Mouse (Mus musculus) MEL (cell line): ENCODE data around the gene Cdh10. TPM values are rescaled to one million over a fixed set of nuclear protein-coding genes. Genes with fewer than 3 reads are reported as not detected.

Source experiments
- DNase-seq: peaks from one replicate; pipeline ENCODE4 v3.0.0; 2011; ENCODE audit warnings: low read depth, low spot score
- H3K27ac ChIP-seq: 2 replicates; pipeline ENCODE4 v1.5.1; 2012; ENCODE audit warnings: low read depth, mild to moderate bottlenecking, control low read depth, low read length, moderate library complexity; ENCODE audit not compliant: control insufficient read depth
- H3K27me3 ChIP-seq, 2 experiments: fragments of 150-350 bp in 1 of 2; sonication (generic) in 1 of 2; 2 replicates each; pipeline ENCODE4 v1.6.1; 2012; ENCODE audit warnings: low read length in 2 of 2, mild to moderate bottlenecking in 2 of 2, improper control_type of control experiment in 1 of 2, moderate library complexity in 1 of 2; ENCODE audit not compliant: insufficient read depth in 2 of 2, control insufficient read depth in 1 of 2
- H3K36me3 ChIP-seq, 2 experiments: 2 replicates each; pipeline ENCODE4 v1.6.1; 2012 to 2014; ENCODE audit warnings: low read length in 2 of 2, improper control_type of control experiment in 1 of 2, inconsistent platforms in 1 of 2, mild to moderate bottlenecking in 1 of 2; ENCODE audit not compliant: insufficient read depth in 2 of 2, control insufficient read depth in 1 of 2
- H3K4me1 ChIP-seq, 2 experiments: fragments of 150-350 bp in 1 of 2; sonication (generic) in 1 of 2; 2 replicates each; pipeline ENCODE4 v1.6.1; 2012; ENCODE audit warnings: low read length in 2 of 2, improper control_type of control experiment in 1 of 2, mild to moderate bottlenecking in 1 of 2; ENCODE audit not compliant: insufficient read depth in 2 of 2, control insufficient read depth in 1 of 2
- H3K4me3 ChIP-seq, 2 experiments: fragments of 150-350 bp in 1 of 2; sonication (generic) in 1 of 2; 2 replicates each; pipeline ENCODE4 v1.5.1; 2012; ENCODE audit warnings: low read depth in 2 of 2, low read length in 2 of 2, mild to moderate bottlenecking in 2 of 2, moderate library complexity in 2 of 2, control low read depth in 1 of 2, improper control_type of control experiment in 1 of 2; ENCODE audit not compliant: control insufficient read depth in 1 of 2, insufficient read depth in 1 of 2
- H3K79me2 ChIP-seq: 2 replicates; pipeline ENCODE4 v1.6.1; 2012; ENCODE audit warnings: mild to moderate bottlenecking, low read length, moderate library complexity; ENCODE audit not compliant: control insufficient read depth, poor library complexity, insufficient read depth
- H3K9ac ChIP-seq: 2 replicates; pipeline ENCODE4 v1.6.1; 2012; ENCODE audit warnings: low read depth, mild to moderate bottlenecking, control low read depth, low read length, moderate library complexity; ENCODE audit not compliant: control insufficient read depth, poor library complexity, severe bottlenecking
- H3K9me3 ChIP-seq: fragments of 150-350 bp; sonication (generic); replicated peaks from 2 replicates; pipeline ENCODE4 v1.6.1; 2012; ENCODE audit warnings: mild to moderate bottlenecking, low read length, improper control_type of control experiment, moderate library complexity; ENCODE audit not compliant: insufficient read depth
- CHD1 ChIP-seq: IDR thresholded peaks from 2 replicates; pipeline ENCODE4 v1.6.1; 2012; ENCODE audit warnings: low read depth, mild to moderate bottlenecking, inconsistent platforms, low read length, improper control_type of control experiment
- CTCF ChIP-seq, 3 experiments: IDR thresholded peaks in 2 of 3; conservative IDR thresholded peaks in 1 of 3; 2 replicates each; pipeline ENCODE4 v1.5.1; 2011 to 2012; ENCODE audit warnings: low read length in 3 of 3, low read depth in 2 of 3, mild to moderate bottlenecking in 2 of 3, improper control_type of control experiment in 1 of 3, inconsistent platforms in 1 of 3, mixed read lengths in 1 of 3, moderate library complexity in 1 of 3; ENCODE audit not compliant: control insufficient read depth in 1 of 3, insufficient read depth in 1 of 3, poor library complexity in 1 of 3, severe bottlenecking in 1 of 3
- E2F4 ChIP-seq: IDR thresholded peaks from 2 replicates; pipeline ENCODE4 v1.6.1; 2011; ENCODE audit warnings: low read depth, low read length, improper control_type of control experiment, borderline replicate concordance
- EP300 ChIP-seq, 2 experiments: IDR thresholded peaks; 2 replicates each; pipeline ENCODE4 v1.6.1; 2011; ENCODE audit warnings: improper control_type of control experiment in 2 of 2, low read length in 2 of 2, low read depth in 1 of 2, mild to moderate bottlenecking in 1 of 2
- GATA1 ChIP-seq: IDR thresholded peaks from 2 replicates; pipeline ENCODE4 v1.6.1; 2011; ENCODE audit warnings: low read depth, low read length, improper control_type of control experiment
- HCFC1 ChIP-seq: IDR thresholded peaks from 2 replicates; pipeline ENCODE4 v1.6.1; 2012; ENCODE audit warnings: low read depth, mild to moderate bottlenecking, inconsistent platforms, low read length, improper control_type of control experiment, moderate library complexity
- JUND ChIP-seq: IDR thresholded peaks from 2 replicates; pipeline ENCODE4 v1.6.1; 2011; ENCODE audit warnings: low read depth, mild to moderate bottlenecking, improper control_type of control experiment, low read length
- KAT2A ChIP-seq: conservative IDR thresholded peaks from 2 replicates; pipeline ENCODE4 v1.6.1; 2012; ENCODE audit warnings: low read depth, low read length, improper control_type of control experiment, inconsistent platforms
- MAX ChIP-seq: IDR thresholded peaks from 2 replicates; pipeline ENCODE4 v1.6.1; 2011; ENCODE audit warnings: low read length, improper control_type of control experiment
- NELFE ChIP-seq: IDR thresholded peaks from 2 replicates; pipeline ENCODE4 v1.6.1; 2011; ENCODE audit warnings: low read depth, low read length, improper control_type of control experiment
- NRF1 ChIP-seq: IDR thresholded peaks from 2 replicates; pipeline ENCODE4 v1.6.1; 2014; ENCODE audit warnings: low read depth, mild to moderate bottlenecking, inconsistent platforms, low read length, improper control_type of control experiment, moderate library complexity; ENCODE audit not compliant: poor library complexity, insufficient read depth, severe bottlenecking
- POLR2AphosphoS2 ChIP-seq: IDR thresholded peaks from 2 replicates; pipeline ENCODE4 v1.6.1; 2011; ENCODE audit warnings: low read length, improper control_type of control experiment
- RAD21 ChIP-seq: IDR thresholded peaks from 2 replicates; pipeline ENCODE4 v1.6.1; 2011; ENCODE audit warnings: mild to moderate bottlenecking, low read depth, low read length, improper control_type of control experiment
- RCOR1 ChIP-seq: IDR thresholded peaks from 2 replicates; pipeline ENCODE4 v1.6.1; 2012; ENCODE audit warnings: low read depth, mild to moderate bottlenecking, inconsistent platforms, low read length, improper control_type of control experiment
- SIN3A ChIP-seq: IDR thresholded peaks from 2 replicates; pipeline ENCODE4 v1.6.1; 2012; ENCODE audit warnings: low read length, improper control_type of control experiment, inconsistent platforms
- TAL1 ChIP-seq: IDR thresholded peaks from 2 replicates; pipeline ENCODE4 v1.6.1; 2012; ENCODE audit warnings: mild to moderate bottlenecking, inconsistent platforms, low read length, moderate library complexity, mixed read lengths
- TBP ChIP-seq: IDR thresholded peaks from 2 replicates; pipeline ENCODE4 v1.8.0; 2011; ENCODE audit warnings: low read depth, low read length, improper control_type of control experiment
- TCF12 ChIP-seq: IDR thresholded peaks from 2 replicates; pipeline ENCODE4 v1.6.1; 2014; ENCODE audit warnings: low read depth, mild to moderate bottlenecking, inconsistent platforms, low read length, improper control_type of control experiment, moderate library complexity
- UBTF ChIP-seq: IDR thresholded peaks from 2 replicates; pipeline ENCODE4 v1.6.1; 2012; ENCODE audit warnings: low read depth, mild to moderate bottlenecking, inconsistent platforms, low read length, improper control_type of control experiment, moderate library complexity, borderline replicate concordance; ENCODE audit not compliant: insufficient read depth
- ZC3H11A ChIP-seq: IDR thresholded peaks from 2 replicates; pipeline ENCODE4 v1.6.1; 2012; ENCODE audit warnings: low read depth, mild to moderate bottlenecking, inconsistent platforms, low read length, improper control_type of control experiment
- ZMIZ1 ChIP-seq: IDR thresholded peaks from 2 replicates; pipeline ENCODE4 v1.6.1; 2012; ENCODE audit warnings: low read depth, mild to moderate bottlenecking, inconsistent platforms, low read length, improper control_type of control experiment, moderate library complexity
- polyA plus RNA-seq, 2 experiments: library from polyadenylated mRNA; stranded (reverse) in 1 of 2; unstranded in 1 of 2; fragments of >175 nt in 1 of 2; fragments of >200 nt in 1 of 2; gene quantifications; 2 replicates each; pipeline versions ENCODE4 v1.2.1 to v1.2.4; 2012; ENCODE audit warnings: low replicate concordance in 2 of 2, low read depth in 1 of 2; ENCODE audit not compliant: insufficient read length in 2 of 2, insufficient read depth in 1 of 2, missing spikeins in 1 of 2
- total RNA-seq: library from RNA; depleted of rRNA; stranded (reverse); fragments of 300-350 nt; gene quantifications from 2 replicates; pipeline ENCODE4 v1.2.3, GENCODE M21; 2012

Gene Cdh10
- total and polyA plus RNA-seq, 3 experiments, result not detected

- Histone ChIP-seq H3K4me1 (no peaks in the 10 kb centered on the region), H3K36me3 (no peaks in the 10 kb centered on the region), H3K27me3 (no peaks in the 10 kb centered on the region), H3K27ac (no peak overlapping the region), H3K79me2 (no peaks in the 10 kb centered on the region), H3K9ac (no peak overlapping the region), H3K4me3 (no peak overlapping the region), H3K9me3 (no peaks in the 10 kb centered on the region)
- no peak for DNase-seq
- TF ChIP-seq CTCF (IDR thresholded peaks at IDR 0.05 in 2 of 3, conservative IDR thresholded peaks at IDR 0.05 in 1 of 3; ENCODE audit: control insufficient read depth in 1 of 3, insufficient read depth in 1 of 3, low read depth in 2 of 3, low read length in 3 of 3, poor library complexity in 1 of 3, severe bottlenecking in 1 of 3), result no peak
- TF ChIP-seq TBP, result no peak
- no peak for TF ChIP-seq RAD21
- no peak for TF ChIP-seq KAT2A
- TF ChIP-seq MAX, result no peak
- no peak for TF ChIP-seq RCOR1
- TF ChIP-seq UBTF, result no peak
- TF ChIP-seq POLR2AphosphoS2, result no peak
- no peak for TF ChIP-seq JUND
- TF ChIP-seq NELFE, result no peak
- no peak for TF ChIP-seq E2F4
Observed at GRCm38 (mm10) chr15:18984891-18985290, 166.1 kb downstream of the Cdh10 start.

GRCm38 (mm10) chr15:18987671-18988070 is 168.9 kb downstream of the Cdh10 start:
- Histone ChIP-seq H3K4me3 (no peak overlapping the region), H3K79me2 (no peaks in the 10 kb centered on the region), H3K4me1 (no peaks in the 10 kb centered on the region)
- no peak for DNase-seq
- no peak for TF ChIP-seq E2F4
- no peak for TF ChIP-seq NRF1
- TF ChIP-seq RAD21, result no peak
- no peak for TF ChIP-seq GATA1
- TF ChIP-seq POLR2AphosphoS2, result no peak
- no peak for TF ChIP-seq TAL1
- no peak for TF ChIP-seq EP300 (IDR thresholded peaks at IDR 0.05; ENCODE audit: low read depth in 1 of 2, low read length in 2 of 2)
- no peak for TF ChIP-seq TCF12
- no peak for TF ChIP-seq ZMIZ1
- no peak for TF ChIP-seq ZC3H11A
- TF ChIP-seq SIN3A, result no peak
- no peak for TF ChIP-seq CHD1
- TF ChIP-seq RCOR1, result no peak
- no peak for TF ChIP-seq HCFC1
- no peak for TF ChIP-seq UBTF
- TF ChIP-seq TBP, result no peak
- TF ChIP-seq, all 39 proteins: peak for 0
- Histone ChIP-seq H3K27ac (no peak overlapping the region), H3K9me3 (no peaks in the 10 kb centered on the region), H3K9ac (no peak overlapping the region), H3K36me3 (no peaks in the 10 kb centered on the region), H3K27me3 (no peaks in the 10 kb centered on the region)
